Mouse (Mus musculus) midbrain, embryonic 15.5 days (tissue): Measurements from ENCODE around the gene Txndc2. TPM values are rescaled to one million over a fixed set of nuclear protein-coding genes. Genes with fewer than 3 reads are reported as not detected.

Experiments
- ATAC-seq: fragments of 200-750 bp; cut with Nextera tagmentation; replicated peaks from 2 replicates; pipeline ENCODE4 v1.8.0; 2017; ENCODE audit warnings: moderate TSS enrichment
- H3K27ac ChIP-seq: fragments of 300-500 bp; sonication (generic); 2 replicates; pipeline ENCODE4 v1.5.1; 2015; ENCODE audit warnings: mild to moderate bottlenecking, inconsistent platforms
- H3K27me3 ChIP-seq: fragments of 300-500 bp; sonication (generic); replicated peaks from 2 replicates; pipeline ENCODE4 v1.6.1; 2015; ENCODE audit warnings: inconsistent platforms
- H3K36me3 ChIP-seq: fragments of 300-500 bp; sonication (generic); replicated peaks from 2 replicates; pipeline ENCODE4 v1.6.1; 2015; ENCODE audit warnings: inconsistent platforms
- H3K4me1 ChIP-seq: fragments of 300-500 bp; sonication (generic); 2 replicates; pipeline ENCODE4 v1.6.1; 2015; ENCODE audit warnings: inconsistent platforms
- H3K4me2 ChIP-seq: fragments of 300-500 bp; sonication (generic); 2 replicates; pipeline ENCODE4 v1.6.1; 2015; ENCODE audit warnings: inconsistent platforms, mild to moderate bottlenecking, moderate library complexity
- H3K4me3 ChIP-seq: fragments of 300-500 bp; sonication (generic); 2 replicates; pipeline ENCODE4 v1.5.1; 2015; ENCODE audit warnings: mild to moderate bottlenecking, inconsistent platforms
- H3K9ac ChIP-seq: fragments of 300-500 bp; sonication (generic); 2 replicates; pipeline ENCODE4 v1.6.1; 2015; ENCODE audit warnings: mild to moderate bottlenecking, inconsistent platforms
- H3K9me3 ChIP-seq: fragments of 300-500 bp; sonication (generic); 2 replicates; pipeline ENCODE4 v1.6.1; 2016; ENCODE audit warnings: inconsistent platforms
- WGBS: fragments of 180-500 bp; shearing (Covaris S2); methylation state at CpG from one replicate; pipeline ENCODE4 v1.1.7; 2015; ENCODE audit warnings: mixed read lengths; 5-methylcytosine and 5-hydroxymethylcytosine counted together
- polyA plus RNA-seq: library from polyadenylated mRNA; unstranded; fragments of >200 nt; fragmentation: Nextera tagmentation; extraction: Ambion mirVana; gene quantifications from 2 replicates; pipeline ENCODE4 v1.2.1, GENCODE M21; 2015

Gene Txndc2
- polyA plus RNA-seq, 1 experiment from 2014 or later: 0.09 TPM

DNA sequence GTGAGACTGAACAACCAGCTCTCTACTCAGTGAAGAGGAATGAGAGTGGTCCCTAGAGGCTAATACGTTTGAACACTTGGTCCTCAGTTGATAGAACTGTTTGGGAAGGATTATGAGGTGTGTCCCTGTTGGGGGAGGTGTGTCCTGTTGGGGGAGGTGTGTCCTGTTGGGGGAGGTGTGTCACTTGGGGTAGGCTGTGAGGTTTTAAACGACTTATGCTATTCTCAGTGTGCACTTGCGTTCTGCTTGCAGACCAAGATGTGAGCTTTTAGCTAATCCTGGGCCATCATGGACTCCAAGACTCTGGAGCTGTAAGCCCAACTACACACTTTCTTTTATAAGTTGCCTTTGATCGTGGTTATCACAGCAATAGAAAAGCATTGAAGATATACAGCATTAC is 27.1 kb upstream of the Txndc2 start:
- Histone ChIP-seq H3K4me3 (no peak overlapping the region), H3K9ac (no peak overlapping the region), H3K4me2 (no peak overlapping the region), H3K4me1 (no peaks in the 10 kb centered on the region), H3K27me3 (no peaks in the 10 kb centered on the region), H3K36me3 (no peaks in the 10 kb centered on the region), H3K9me3 (no peaks in the 10 kb centered on the region), H3K27ac (no peak overlapping the region)
- ATAC-seq: no peak
- WGBS: 92% methylated on average over 4 of the region's 4 CpGs

DNA sequence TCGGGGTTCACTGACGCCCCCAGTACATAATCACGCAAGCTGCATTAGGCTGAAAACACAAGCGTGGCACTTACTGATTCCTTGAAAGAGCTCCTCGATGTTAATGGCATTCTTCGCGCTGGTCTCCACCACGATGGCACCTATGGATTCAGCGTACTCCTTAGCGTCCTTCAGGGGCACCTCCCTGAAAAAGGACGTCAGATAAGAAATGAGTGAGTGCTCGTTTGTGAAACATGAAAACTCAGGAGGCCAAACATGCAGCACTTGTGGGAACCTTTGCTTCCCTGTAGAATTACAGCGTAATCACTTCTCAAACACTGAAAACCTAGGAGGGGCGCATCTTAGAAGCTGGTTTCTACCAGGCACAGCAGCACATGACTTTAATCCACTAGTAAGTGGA is 25.8 kb upstream of the Txndc2 start:
- H3K4me3 ChIP-seq: no peak overlapping the region
- H3K27me3 ChIP-seq: no peaks in the 10 kb centered on the region
- no peak overlapping the region for H3K4me2 ChIP-seq
- H3K4me1 ChIP-seq: 0 out of 2 replicates have a peak, but pooled peaks cover 4% of the 10 kb centered on the region
- no peak overlapping the region for H3K9ac ChIP-seq
- 84% methylated on average over 14 of the region's 14 CpGs for WGBS
- no peak for ATAC-seq
- no peaks in the 10 kb centered on the region for H3K36me3 ChIP-seq
- no peak overlapping the region for H3K27ac ChIP-seq
- H3K9me3 ChIP-seq: no peaks in the 10 kb centered on the region

DNA sequence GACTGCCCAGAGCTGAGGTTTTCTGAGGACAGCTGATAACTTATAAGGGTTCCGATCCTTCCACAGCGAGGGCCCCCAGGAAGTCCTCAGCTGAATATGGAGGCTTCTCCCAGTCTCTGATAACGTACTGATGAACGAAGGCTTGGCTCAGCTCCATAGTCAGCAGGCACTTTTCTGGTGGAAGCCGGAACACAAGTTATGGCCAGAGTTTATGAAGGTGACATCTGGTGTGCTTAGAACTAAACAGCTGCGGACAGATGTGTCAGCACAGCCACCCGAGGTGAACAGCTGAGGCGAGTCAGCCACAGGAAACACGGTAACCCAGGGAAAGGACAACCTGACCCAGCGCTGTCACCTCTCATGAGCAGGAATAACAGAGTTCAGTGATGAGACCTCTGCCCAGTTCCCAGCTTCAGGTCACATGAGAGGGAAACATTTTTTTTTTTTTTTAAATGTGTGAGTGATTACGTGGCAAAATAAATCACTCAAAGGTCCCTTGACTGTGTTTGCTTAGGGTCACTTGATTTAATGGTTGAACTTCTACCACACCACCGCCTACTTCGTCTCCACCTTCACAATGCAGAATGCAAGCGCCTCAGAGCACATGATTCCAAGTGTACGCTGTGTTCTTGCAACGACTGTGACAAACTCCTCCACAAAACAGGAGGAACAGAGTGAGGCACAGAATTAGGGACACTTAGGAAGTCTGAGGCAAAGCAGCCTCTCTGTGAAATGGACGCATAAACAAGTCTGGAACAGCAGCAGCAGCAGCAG is 24.6 kb upstream of the Txndc2 start:
- Histone ChIP-seq H3K27ac (no peak overlapping the region), H3K4me1 (0 out of 2 replicates have a peak, but pooled peaks cover 4% of the 10 kb centered on the region), H3K27me3 (no peaks in the 10 kb centered on the region), H3K4me2 (no peak overlapping the region), H3K9ac (no peak overlapping the region), H3K9me3 (no peaks in the 10 kb centered on the region), H3K36me3 (no peaks in the 10 kb centered on the region), H3K4me3 (no peak overlapping the region)
- 89% methylated on average over 17 of the region's 17 CpGs for WGBS
- ATAC-seq: no peak

- no peak overlapping the region for H3K4me2 ChIP-seq
- no peak overlapping the region for H3K4me3 ChIP-seq
- no peaks in the 10 kb centered on the region for H3K9me3 ChIP-seq
- ATAC-seq: no peak
- 93% methylated on average over 12 of the region's 12 CpGs for WGBS
- no peaks in the 10 kb centered on the region for H3K36me3 ChIP-seq
- no peak overlapping the region for H3K27ac ChIP-seq
- 0 out of 2 replicates have a peak, but pooled peaks cover 4% of the 10 kb centered on the region for H3K4me1 ChIP-seq
- H3K27me3 ChIP-seq: no peaks in the 10 kb centered on the region
- no peak overlapping the region for H3K9ac ChIP-seq
Measured at GRCm38 (mm10) chr17:65665786-65666387, 23.9 kb upstream of the Txndc2 start.

DNA sequence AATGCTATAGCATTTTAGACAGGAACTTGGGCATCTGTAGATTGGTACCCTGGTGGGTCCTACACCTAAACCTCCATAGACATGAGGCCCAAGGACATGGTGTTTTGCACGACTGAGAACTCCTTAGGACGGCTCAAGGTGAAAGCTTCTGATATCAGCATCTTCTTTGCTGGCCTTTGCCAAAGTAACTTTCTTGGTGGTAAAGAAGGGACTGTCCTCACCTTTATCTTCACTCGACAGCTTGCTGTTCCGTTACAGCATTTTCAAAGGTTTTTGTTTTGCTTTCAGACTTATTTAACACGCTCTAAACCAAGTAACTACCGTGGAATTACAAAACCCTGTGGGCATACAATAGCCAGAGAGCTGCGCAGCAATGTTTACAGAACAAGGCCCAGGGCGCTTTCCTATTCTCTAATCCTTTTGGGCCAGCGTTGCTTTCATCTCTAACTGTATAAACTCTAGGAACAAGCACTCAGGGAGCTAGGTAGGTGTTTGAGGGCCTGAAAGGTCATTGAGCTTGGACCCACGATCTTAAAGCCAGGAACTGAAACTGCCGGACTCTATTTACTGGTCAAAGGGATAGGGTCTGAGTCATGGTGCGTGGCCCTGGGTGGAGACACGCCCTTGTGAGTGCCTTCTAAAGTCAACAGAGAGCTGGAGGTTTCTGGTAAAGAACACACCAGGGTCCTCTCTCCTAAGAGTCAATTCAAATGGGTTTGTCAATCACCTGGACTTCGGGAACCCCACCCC is 21.5 kb upstream of the Txndc2 start:
- no peaks in the 10 kb centered on the region for H3K36me3 ChIP-seq
- H3K9me3 ChIP-seq: no peaks in the 10 kb centered on the region
- 0 out of 2 replicates have a peak, but pooled peaks cover 4% of the 10 kb centered on the region for H3K4me1 ChIP-seq
- H3K27ac ChIP-seq: no peak overlapping the region
- no peak overlapping the region for H3K4me3 ChIP-seq
- 71% methylated on average over 14 of the region's 14 CpGs for WGBS
- no peaks in the 10 kb centered on the region for H3K27me3 ChIP-seq
- H3K4me2 ChIP-seq: no peak overlapping the region
- no peak for ATAC-seq
- no peak overlapping the region for H3K9ac ChIP-seq

- H3K36me3 ChIP-seq: no peaks in the 10 kb centered on the region
- H3K9me3 ChIP-seq: no peaks in the 10 kb centered on the region
- H3K9ac ChIP-seq: no peak overlapping the region
- H3K4me3 ChIP-seq: no peak overlapping the region
- no peaks in the 10 kb centered on the region for H3K27me3 ChIP-seq
- no peak for ATAC-seq
- 86% methylated on average over 3 of the region's 3 CpGs for WGBS
- no peak overlapping the region for H3K4me2 ChIP-seq
- H3K27ac ChIP-seq: no peak overlapping the region
- 0 out of 2 replicates have a peak, but pooled peaks cover 4% of the 10 kb centered on the region for H3K4me1 ChIP-seq
Measured at GRCm38 (mm10) chr17:65662662-65663061, 20.7 kb upstream of the Txndc2 start.

GRCm38 (mm10) chr17:65658416-65658815 is 16.4 kb upstream of the Txndc2 start:
- Histone ChIP-seq H3K9me3 (no peaks in the 10 kb centered on the region), H3K9ac (no peak overlapping the region), H3K36me3 (no peaks in the 10 kb centered on the region), H3K27me3 (no peaks in the 10 kb centered on the region), H3K4me2 (no peak overlapping the region), H3K4me3 (no peak overlapping the region), H3K4me1 (0 out of 2 replicates have a peak, but pooled peaks cover under 1% of the 10 kb centered on the region), H3K27ac (no peak overlapping the region)
- WGBS: 98% methylated on average over 2 of the region's 2 CpGs
- no peak for ATAC-seq

GRCm38 (mm10) chr17:65657958-65658357 is 16.0 kb upstream of the Txndc2 start:
- no peaks in the 10 kb centered on the region for H3K36me3 ChIP-seq
- no peak overlapping the region for H3K4me2 ChIP-seq
- no peaks in the 10 kb centered on the region for H3K4me1 ChIP-seq
- no peaks in the 10 kb centered on the region for H3K9me3 ChIP-seq
- H3K27ac ChIP-seq: no peak overlapping the region
- no peak overlapping the region for H3K4me3 ChIP-seq
- 87% methylated on average over 9 of the region's 9 CpGs for WGBS
- no peaks in the 10 kb centered on the region for H3K27me3 ChIP-seq
- no peak for ATAC-seq
- no peak overlapping the region for H3K9ac ChIP-seq

DNA sequence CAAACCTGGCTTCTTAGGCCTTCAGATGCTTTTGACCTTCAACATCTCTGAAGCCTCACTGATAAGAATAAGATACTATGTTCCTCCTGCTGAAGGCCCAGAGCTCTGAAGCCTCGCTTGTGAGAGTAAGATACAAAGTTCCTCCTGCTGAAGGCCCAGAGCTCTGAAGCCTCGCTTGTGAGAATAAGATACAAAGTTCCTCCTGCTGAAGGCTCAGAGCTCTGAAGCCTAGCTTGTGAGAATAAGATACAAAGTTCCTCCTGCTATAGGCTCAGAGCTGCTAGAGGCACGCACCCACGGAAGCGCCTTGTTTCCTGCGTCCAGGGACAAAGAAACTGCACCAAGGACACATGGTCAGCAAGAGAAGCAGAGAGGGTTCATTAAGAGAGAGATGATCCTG is 14.8 kb upstream of the Txndc2 start:
- 97% methylated on average over 6 of the region's 6 CpGs for WGBS
- no peaks in the 10 kb centered on the region for H3K36me3 ChIP-seq
- no peak overlapping the region for H3K27ac ChIP-seq
- no peak overlapping the region for H3K9ac ChIP-seq
- no peaks in the 10 kb centered on the region for H3K9me3 ChIP-seq
- no peak overlapping the region for H3K4me3 ChIP-seq
- no peaks in the 10 kb centered on the region for H3K27me3 ChIP-seq
- H3K4me1 ChIP-seq: no peaks in the 10 kb centered on the region
- no peak overlapping the region for H3K4me2 ChIP-seq
- no peak for ATAC-seq

DNA sequence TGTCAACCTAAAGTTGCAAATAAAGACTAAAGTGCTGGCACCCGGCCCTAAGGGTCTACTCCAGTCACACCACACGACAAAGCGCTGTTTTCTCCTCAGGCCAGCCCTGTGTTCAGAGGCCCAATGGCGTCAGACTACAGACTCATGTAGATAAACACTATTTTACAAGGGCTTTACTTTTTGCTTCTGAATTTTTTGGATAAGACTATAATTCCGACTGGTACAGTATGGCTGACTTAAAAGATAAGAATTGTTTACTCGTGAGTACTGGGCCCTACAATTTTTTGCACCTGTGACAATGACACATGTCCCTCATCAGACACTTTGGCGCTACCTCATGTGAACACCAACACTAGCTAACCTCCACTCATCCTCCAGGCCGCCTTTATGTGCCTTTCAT is 14.1 kb upstream of the Txndc2 start:
- no peak overlapping the region for H3K9ac ChIP-seq
- H3K4me1 ChIP-seq: no peaks in the 10 kb centered on the region
- H3K4me3 ChIP-seq: no peak overlapping the region
- H3K36me3 ChIP-seq: no peaks in the 10 kb centered on the region
- no peaks in the 10 kb centered on the region for H3K27me3 ChIP-seq
- H3K9me3 ChIP-seq: no peaks in the 10 kb centered on the region
- H3K27ac ChIP-seq: no peak overlapping the region
- WGBS: 92% methylated on average over 8 of the region's 8 CpGs
- ATAC-seq: no peak
- no peak overlapping the region for H3K4me2 ChIP-seq

DNA sequence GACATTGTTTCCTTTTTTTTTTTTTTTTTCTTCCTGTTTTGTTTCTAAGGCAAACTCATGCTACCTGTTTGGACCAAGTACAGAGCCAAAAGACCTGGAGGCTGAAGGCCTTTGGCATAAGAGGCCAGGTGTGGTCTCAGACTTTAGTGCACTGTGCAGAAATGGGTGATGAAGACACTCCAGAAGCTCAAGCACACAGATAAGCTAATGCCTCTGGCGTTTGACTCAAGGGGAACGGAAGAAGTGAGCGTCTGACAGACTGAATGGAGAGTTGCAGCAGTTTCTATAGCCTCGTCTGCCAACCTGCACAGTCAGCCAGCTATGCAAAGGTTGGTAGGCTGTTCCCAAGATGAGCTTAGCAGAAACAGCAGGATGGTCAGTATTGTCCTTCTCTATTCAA is 13.6 kb upstream of the Txndc2 start:
- WGBS: 78% methylated on average over 4 of the region's 4 CpGs
- no peak for ATAC-seq
- H3K36me3 ChIP-seq: no peaks in the 10 kb centered on the region

GRCm38 (mm10) chr17:65650598-65650997 is 8.6 kb upstream of the Txndc2 start:
- no peak for ATAC-seq
- no peaks in the 10 kb centered on the region for H3K9me3 ChIP-seq
- WGBS: 91% methylated on average over 6 of the region's 6 CpGs
- no peak overlapping the region for H3K4me2 ChIP-seq
- no peak overlapping the region for H3K9ac ChIP-seq
- no peaks in the 10 kb centered on the region for H3K27me3 ChIP-seq
- no peak overlapping the region for H3K4me3 ChIP-seq
- H3K27ac ChIP-seq: no peak overlapping the region
- H3K36me3 ChIP-seq: no peaks in the 10 kb centered on the region
- H3K4me1 ChIP-seq: no peaks in the 10 kb centered on the region

More for the DNA sequence above, 13.6 kb upstream of the Txndc2 start:
- no peak overlapping the region for H3K4me3 ChIP-seq
- no peak overlapping the region for H3K27ac ChIP-seq
- no peaks in the 10 kb centered on the region for H3K9me3 ChIP-seq
- no peaks in the 10 kb centered on the region for H3K4me1 ChIP-seq
- H3K9ac ChIP-seq: no peak overlapping the region
- H3K27me3 ChIP-seq: no peaks in the 10 kb centered on the region
- no peak overlapping the region for H3K4me2 ChIP-seq
